Mouse (Mus musculus) left cerebral cortex, adult 6 months (tissue): Measurements from ENCODE around the gene Wfdc10. TPM values are rescaled to one million over a fixed set of nuclear protein-coding genes. Genes with fewer than 3 reads are reported as not detected.

ENCODE experiments used
- long read RNA-seq, 2 experiments: library from polyadenylated mRNA; unstranded; transcript quantifications; one replicate each; pipeline ENCODE4 v2.0.0; 2019 to 2020
- polyA plus RNA-seq: library from polyadenylated mRNA; unstranded; fragments of <200 nt; fragmentation: Nextera tagmentation; gene quantifications from 2 replicates; pipeline ENCODE4 v1.2.3, GENCODE M21; 2021

The Wfdc10 gene
- polyA plus RNA-seq, result not detected in 2 replicates
- long read RNA-seq, experiment 1, result 0 reads
- long read RNA-seq, experiment 2, result 0 reads

DNA sequence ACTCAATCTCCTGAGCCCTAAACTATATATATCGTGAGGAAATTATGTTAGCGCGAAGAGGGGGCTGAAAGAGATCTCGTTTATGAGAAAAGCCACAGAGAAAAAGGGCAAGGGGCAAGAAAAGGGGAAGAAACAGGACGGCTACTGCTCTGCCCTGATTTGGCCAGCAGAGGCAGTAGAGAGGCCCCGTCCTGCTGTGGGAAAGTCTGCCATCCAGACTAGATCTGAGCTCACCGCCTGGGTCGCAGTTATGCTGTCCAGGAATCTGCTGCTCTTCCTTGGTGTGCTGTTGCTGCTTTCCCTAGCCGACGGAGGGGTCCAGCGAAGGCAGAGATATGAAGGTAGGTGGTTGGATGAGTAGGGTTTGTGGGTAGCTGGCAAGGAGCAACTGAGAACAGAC lies at the start of gene Wfdc10:
Gene Wfdc10, plus strand, starts transcription at position 189 of the 400 bp plus-strand sequence.

DNA sequence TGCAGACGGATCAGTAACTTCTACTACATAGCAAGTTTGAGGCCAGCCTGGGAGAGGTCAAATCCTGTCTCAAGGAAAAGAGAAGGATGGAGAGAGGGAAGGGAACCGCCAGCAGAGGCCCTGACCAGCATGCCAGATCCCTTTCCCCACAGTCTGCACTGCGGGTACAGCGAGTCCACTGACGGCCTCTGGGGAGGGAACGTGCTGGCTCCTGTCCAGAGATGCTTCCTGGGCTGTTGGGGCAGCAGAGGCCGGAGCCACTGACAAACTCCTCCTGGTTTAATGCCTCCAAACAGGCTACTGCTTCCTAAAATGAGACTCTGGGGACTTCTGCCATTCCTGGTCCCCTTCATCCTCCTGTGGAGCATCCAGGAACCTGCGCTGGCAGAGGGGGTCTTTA lies 42.4 kb upstream of the Wfdc10 start, which contains the start of the genes Wfdc6b and Wfdc8:
Gene Wfdc6b, plus strand, starts transcription at position 52 of the 400 bp plus-strand sequence.
Gene Wfdc8, minus strand, starts transcription at position 156 of the 400 bp plus-strand sequence.

DNA sequence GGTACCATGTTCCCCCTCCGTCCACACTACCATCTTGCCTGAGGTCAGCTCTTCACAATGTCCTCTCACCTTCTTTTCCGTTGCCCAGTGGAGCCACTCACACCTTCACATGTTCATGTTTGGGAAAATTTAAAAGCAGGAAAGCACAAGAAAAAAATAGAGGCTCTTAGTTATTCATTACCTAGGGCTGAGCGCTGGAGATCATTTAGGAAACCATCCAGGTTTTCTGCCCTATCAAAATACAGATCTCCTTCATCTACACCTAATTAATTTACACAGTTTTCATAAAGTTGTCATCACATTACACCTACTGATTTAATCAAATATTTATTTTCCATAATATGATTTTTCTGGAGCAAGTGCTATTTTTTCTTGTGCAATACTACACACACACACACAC lies 17.1 kb upstream of the Wfdc10 start, which contains the start of gene Wfdc16:
Gene Wfdc16, minus strand, starts transcription at position 101 of the 400 bp plus-strand sequence.

DNA sequence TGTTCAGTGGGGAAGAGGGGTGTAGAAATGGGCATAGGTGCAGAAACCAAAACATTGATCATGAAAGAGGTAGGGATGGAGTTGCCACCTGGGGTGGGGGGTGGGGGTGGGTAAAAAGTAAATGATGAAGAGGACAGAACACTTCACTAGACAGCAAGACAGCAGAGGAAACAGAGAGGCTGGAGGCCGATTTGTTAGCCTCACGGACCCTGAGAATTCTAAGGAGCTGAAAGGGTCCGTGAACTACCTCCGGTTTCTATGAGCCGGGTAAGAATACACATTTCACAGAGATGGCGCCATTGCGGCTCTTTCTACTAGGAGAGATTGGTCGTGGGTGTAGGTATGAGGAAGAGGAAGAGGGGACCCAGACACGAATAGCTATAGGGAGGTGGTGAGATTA lies 637 bp downstream of the Wfdc10 start, which contains the start of gene Wfdc9:
Gene Wfdc9, minus strand, starts transcription at position 101 of the 400 bp plus-strand sequence.

DNA sequence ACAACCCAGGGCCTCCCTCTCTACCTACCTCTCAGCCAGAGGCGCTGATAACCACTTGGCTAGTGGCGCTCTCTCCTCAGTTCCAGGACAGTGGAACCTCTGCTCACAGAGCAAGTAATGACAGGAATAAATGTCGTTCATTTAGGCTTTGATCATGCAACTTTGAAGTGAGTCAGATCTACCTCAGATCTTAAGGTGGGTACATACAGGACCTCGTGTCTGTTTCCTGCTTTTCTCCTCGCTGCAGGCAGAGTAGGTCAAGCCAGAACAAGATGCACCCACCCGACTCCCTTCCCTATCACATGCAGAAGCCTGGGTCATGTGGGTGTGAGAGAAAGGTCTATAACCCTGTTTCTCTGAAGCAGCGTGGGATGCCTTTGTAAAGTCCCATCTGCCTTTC lies 18.1 kb downstream of the Wfdc10 start, which contains the start of gene Wfdc11:
Gene Wfdc11, minus strand, starts transcription at position 101 of the 400 bp plus-strand sequence.

DNA sequence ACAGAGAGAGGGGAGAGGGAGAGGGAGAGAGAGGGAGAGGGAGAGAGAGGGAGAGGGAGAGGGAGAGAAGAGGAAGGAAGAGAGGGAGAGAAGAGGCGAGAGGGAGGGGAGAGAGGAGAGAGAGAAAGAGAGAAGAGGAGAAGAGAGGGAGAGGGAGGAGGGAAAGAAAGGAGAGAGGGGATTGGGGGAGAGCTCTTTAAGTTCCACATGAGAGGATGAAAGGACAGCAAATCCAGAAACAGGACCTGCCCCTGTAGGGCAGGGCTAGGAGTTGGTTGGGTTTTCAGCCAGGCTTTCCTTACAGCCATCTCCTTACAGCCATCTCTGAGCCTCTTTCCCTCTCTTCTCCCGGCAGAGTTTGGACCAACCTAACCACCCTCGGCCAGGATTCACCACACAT lies 29.0 kb downstream of the Wfdc10 start, which contains the start of gene Wfdc13:
Gene Wfdc13, plus strand, starts transcription at position 301 of the 400 bp plus-strand sequence.

DNA sequence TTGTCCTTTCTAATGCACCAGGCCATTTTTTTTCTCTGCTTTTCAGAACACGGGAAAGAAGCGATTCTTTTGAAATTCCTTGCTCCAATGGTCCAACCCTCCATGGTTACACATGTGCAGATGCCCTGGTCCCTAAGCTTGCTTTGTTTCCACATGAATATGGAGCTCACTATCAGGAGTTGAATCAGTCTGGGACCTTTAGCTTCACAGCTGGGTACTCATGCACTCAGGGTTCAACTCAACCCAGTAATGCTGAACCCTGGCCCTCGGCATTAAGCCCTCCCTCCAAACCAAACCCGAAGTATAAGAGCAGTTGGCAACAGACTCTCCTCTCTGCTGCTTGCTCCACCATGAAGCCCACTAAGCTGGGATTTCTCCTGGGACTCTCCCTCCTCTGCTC lies 42.4 kb downstream of the Wfdc10 start, which contains the start of gene Spint4:
Gene Spint4, plus strand, starts transcription at position 301 of the 400 bp plus-strand sequence.

Other genes with a start within 250 kb of the Wfdc10 start
- gene Sdc4, start 212.2 kb upstream of the Wfdc10 start, polyA plus RNA-seq, result 156 and 202 TPM in 2 replicates
- 99.5 and 102 TPM in 2 replicates for gene Sys1, start 199.1 kb upstream of the Wfdc10 start, polyA plus RNA-seq
- 4.3 and 26.7 TPM in 2 replicates for gene Gm20458, start 195.1 kb upstream of the Wfdc10 start, polyA plus RNA-seq
- not detected in 2 replicates for gene Trp53tg5, start 182.3 kb upstream of the Wfdc10 start, polyA plus RNA-seq
- 233 and 239 TPM in 2 replicates for gene Dbndd2, start 169.9 kb upstream of the Wfdc10 start, polyA plus RNA-seq
- 43.3 and 44.2 TPM in 2 replicates for gene Pigt, start 158.5 kb upstream of the Wfdc10 start, polyA plus RNA-seq
- gene Wfdc2, start 93.6 kb upstream of the Wfdc10 start, polyA plus RNA-seq, result 0.25 and 0.31 TPM in 2 replicates
- not detected in 2 replicates for gene Spint3, start 82.6 kb upstream of the Wfdc10 start, polyA plus RNA-seq
- not detected in 2 replicates for gene Wfdc6a, start 70.6 kb upstream of the Wfdc10 start, polyA plus RNA-seq
- not detected in 2 replicates for gene Eppin, start 62.5 kb upstream of the Wfdc10 start, polyA plus RNA-seq
- gene Wfdc6b, start 42.5 kb upstream of the Wfdc10 start, polyA plus RNA-seq, result not detected in 2 replicates
- gene Wfdc8, start 42.4 kb upstream of the Wfdc10 start, polyA plus RNA-seq, result not detected in 2 replicates
- gene Wfdc16, start 17.2 kb upstream of the Wfdc10 start, polyA plus RNA-seq, result not detected in 2 replicates
- not detected in 2 replicates for gene Wfdc9, start 537 bp downstream of the Wfdc10 start, polyA plus RNA-seq
- gene Wfdc11, start 18.0 kb downstream of the Wfdc10 start, polyA plus RNA-seq, result not detected in 2 replicates
- gene Wfdc13, start 29.1 kb downstream of the Wfdc10 start, polyA plus RNA-seq, result not detected in 2 replicates
- not detected in 2 replicates for gene Spint4, start 42.5 kb downstream of the Wfdc10 start, polyA plus RNA-seq
- gene Spint5, start 59.3 kb downstream of the Wfdc10 start, polyA plus RNA-seq, result not detected in 2 replicates
- gene Wfdc3, start 89.9 kb downstream of the Wfdc10 start, polyA plus RNA-seq, result 3.0 and 3.1 TPM in 2 replicates
- 5.0 and 21.1 TPM in 2 replicates for gene Dnttip1, start 89.9 kb downstream of the Wfdc10 start, polyA plus RNA-seq
- 1.3 and 1.4 TPM in 2 replicates for gene Ube2c, start 113.9 kb downstream of the Wfdc10 start, polyA plus RNA-seq
- gene Tnnc2, start 123.9 kb downstream of the Wfdc10 start, polyA plus RNA-seq, result 0.64 and 0.74 TPM in 2 replicates
- 50.8 and 62.0 TPM in 2 replicates for gene Snx21, start 129.8 kb downstream of the Wfdc10 start, polyA plus RNA-seq
- gene Acot8, start 148.8 kb downstream of the Wfdc10 start, polyA plus RNA-seq, result 21.4 TPM in 2 replicates
- 7.8 and 8.8 TPM in 2 replicates for gene Zswim3, start 149.1 kb downstream of the Wfdc10 start, polyA plus RNA-seq
- 23.2 and 23.4 TPM in 2 replicates for gene Zswim1, start 166.6 kb downstream of the Wfdc10 start, polyA plus RNA-seq
- not detected in 2 replicates for gene Spata25, start 172.5 kb downstream of the Wfdc10 start, polyA plus RNA-seq
- 105 and 121 TPM in 2 replicates for gene Ctsa, start 176.8 kb downstream of the Wfdc10 start, polyA plus RNA-seq
- gene Neurl2, start 177.4 kb downstream of the Wfdc10 start, polyA plus RNA-seq, result 3.4 and 4.6 TPM in 2 replicates
- gene Pltp, start 201.7 kb downstream of the Wfdc10 start, polyA plus RNA-seq, result 75.3 and 129 TPM in 2 replicates
- 80.5 and 84.8 TPM in 2 replicates for gene Pcif1, start 223.3 kb downstream of the Wfdc10 start, polyA plus RNA-seq